Mouse (Mus musculus) embryonic facial prominence, embryonic 14.5 days (tissue): ENCODE measurements around the gene Disp1. TPM values are rescaled to one million over a fixed set of nuclear protein-coding genes. Genes with fewer than 3 reads are reported as not detected.

Source experiments
- ATAC-seq: fragments of 200-750 bp; cut with Nextera tagmentation; 2 replicates; pipeline ENCODE4 v1.8.0; 2017; ENCODE audit warnings: low read depth, moderate number of reproducible peaks, moderate TSS enrichment
- DNase-seq: peaks from one replicate; pipeline ENCODE4 v3.0.0-alpha.2; 2015; ENCODE audit warnings: low spot score
- H3K27ac ChIP-seq: fragments of 300-500 bp; sonication (generic); replicated peaks from 2 replicates; pipeline ENCODE4 v1.5.1; 2014; ENCODE audit warnings: low read depth, mild to moderate bottlenecking, low read length, moderate library complexity
- H3K27me3 ChIP-seq: fragments of 300-500 bp; sonication (generic); replicated peaks from 2 replicates; pipeline ENCODE4 v1.6.1; 2014; ENCODE audit warnings: low read length; ENCODE audit not compliant: control insufficient read depth, insufficient read depth
- H3K36me3 ChIP-seq: fragments of 300-500 bp; sonication (generic); 2 replicates; pipeline ENCODE4 v1.6.1; 2014; ENCODE audit warnings: low read length, mixed read lengths; ENCODE audit not compliant: control insufficient read depth, insufficient read depth
- H3K4me1 ChIP-seq: fragments of 300-500 bp; sonication (generic); 2 replicates; pipeline ENCODE4 v1.6.1; 2014; ENCODE audit warnings: antibody characterized with exemption, low read length; ENCODE audit not compliant: control insufficient read depth, insufficient read depth
- H3K4me2 ChIP-seq: fragments of 300-500 bp; sonication (generic); 2 replicates; pipeline ENCODE4 v1.6.1; 2014; ENCODE audit warnings: low read depth, mild to moderate bottlenecking, low read length, moderate library complexity, mixed read lengths
- H3K4me3 ChIP-seq: fragments of 300-500 bp; sonication (generic); 2 replicates; pipeline ENCODE4 v1.5.1; 2014; ENCODE audit warnings: low read depth, mild to moderate bottlenecking, low read length
- H3K9ac ChIP-seq: fragments of 300-500 bp; sonication (generic); 2 replicates; pipeline ENCODE4 v1.6.1; 2014; ENCODE audit warnings: low read depth, mild to moderate bottlenecking, low read length, moderate library complexity, mixed read lengths
- H3K9me3 ChIP-seq: fragments of 300-500 bp; sonication (generic); 2 replicates; pipeline ENCODE4 v1.6.1; 2016; ENCODE audit warnings: low read length; ENCODE audit not compliant: control insufficient read depth
- WGBS: fragments of 180-500 bp; shearing (Covaris S2); extraction: QIAGEN DNeasy Blood & Tissue Kit; methylation state at CpG from one replicate; pipeline ENCODE4 v1.1.7; 2014; 5-methylcytosine and 5-hydroxymethylcytosine counted together
- polyA plus RNA-seq: library from polyadenylated mRNA; unstranded; fragments of >200 nt; fragmentation: Nextera tagmentation; extraction: Ambion mirVana; gene quantifications from 2 replicates; pipeline ENCODE4 v1.2.1, GENCODE M21; 2014

The Disp1 gene
- polyA plus RNA-seq, result 17.9 and 21.7 TPM in 2 replicates

- WGBS, result 3% methylated on average over 43 of the region's 56 CpGs
- Histone ChIP-seq H3K9ac (peak within 1 kb of the TSS; percentile 95), H3K27me3 (no peaks in the 10 kb centered on the region), H3K4me1 (no peaks in the 10 kb centered on the region), H3K4me2 (peak within 1 kb of the TSS; percentile 71), H3K9me3 (no peaks in the 10 kb centered on the region), H3K4me3 (peak within 1 kb of the TSS; percentile 78), H3K27ac (peak within 1 kb of the TSS; percentile 79; the same call in 1 of the 2 replicates), H3K36me3 (no peaks in the 10 kb centered on the region)
- ATAC-seq (peak; percentile 91), DNase-seq (peak; percentile 91)
Measured at GRCm38 (mm10) chr1:183220796-183221718, at the start of gene Disp1. Disp1 (minus strand) TSS chr1:183221522.

DNA sequence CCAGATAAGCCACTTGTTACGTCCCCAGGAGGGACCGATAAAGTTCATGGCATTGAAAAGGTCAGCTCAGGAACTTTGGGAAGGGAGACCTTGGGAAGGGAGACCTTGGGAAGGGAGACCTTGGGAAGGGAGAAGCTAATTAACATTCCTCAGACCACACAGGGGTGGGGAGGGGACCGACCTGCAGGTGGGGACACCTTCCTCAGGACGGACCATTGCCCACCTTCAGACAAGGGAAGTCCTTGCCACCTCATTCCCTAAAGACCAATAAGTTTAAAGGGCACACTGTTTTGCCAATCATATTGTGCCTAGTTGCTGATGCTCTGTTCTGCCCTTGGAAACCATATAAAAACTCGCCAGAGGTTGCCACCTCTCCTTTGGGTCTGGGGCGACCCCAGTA, 46.3 kb upstream of the Disp1 start:
- no peaks in the 10 kb centered on the region for H3K4me1 ChIP-seq
- no peak for ATAC-seq
- 78% methylated on average over 6 of the region's 6 CpGs for WGBS

GRCm38 (mm10) chr1:183265921-183266467, 44.7 kb upstream of the Disp1 start:
- Histone ChIP-seq H3K27ac (no peak overlapping the region), H3K4me2 (no peak overlapping the region), H3K36me3 (no peaks in the 10 kb centered on the region), H3K9me3 (no peaks in the 10 kb centered on the region), H3K4me3 (no peak overlapping the region), H3K4me1 (no peaks in the 10 kb centered on the region), H3K27me3 (no peaks in the 10 kb centered on the region), H3K9ac (no peak overlapping the region)
- DNase-seq (peak; percentile 9), ATAC-seq (no peak)
- whole genome bisulfite sequencing, result 63% methylated on average over 14 of the region's 14 CpGs

More for the DNA sequence above, 46.3 kb upstream of the Disp1 start:
- Histone ChIP-seq H3K27me3 (no peaks in the 10 kb centered on the region), H3K4me3 (no peak overlapping the region), H3K9me3 (no peaks in the 10 kb centered on the region), H3K27ac (no peak overlapping the region), H3K4me2 (no peak overlapping the region), H3K9ac (no peak overlapping the region), H3K36me3 (no peaks in the 10 kb centered on the region)
- no peak for DNase-seq

DNA sequence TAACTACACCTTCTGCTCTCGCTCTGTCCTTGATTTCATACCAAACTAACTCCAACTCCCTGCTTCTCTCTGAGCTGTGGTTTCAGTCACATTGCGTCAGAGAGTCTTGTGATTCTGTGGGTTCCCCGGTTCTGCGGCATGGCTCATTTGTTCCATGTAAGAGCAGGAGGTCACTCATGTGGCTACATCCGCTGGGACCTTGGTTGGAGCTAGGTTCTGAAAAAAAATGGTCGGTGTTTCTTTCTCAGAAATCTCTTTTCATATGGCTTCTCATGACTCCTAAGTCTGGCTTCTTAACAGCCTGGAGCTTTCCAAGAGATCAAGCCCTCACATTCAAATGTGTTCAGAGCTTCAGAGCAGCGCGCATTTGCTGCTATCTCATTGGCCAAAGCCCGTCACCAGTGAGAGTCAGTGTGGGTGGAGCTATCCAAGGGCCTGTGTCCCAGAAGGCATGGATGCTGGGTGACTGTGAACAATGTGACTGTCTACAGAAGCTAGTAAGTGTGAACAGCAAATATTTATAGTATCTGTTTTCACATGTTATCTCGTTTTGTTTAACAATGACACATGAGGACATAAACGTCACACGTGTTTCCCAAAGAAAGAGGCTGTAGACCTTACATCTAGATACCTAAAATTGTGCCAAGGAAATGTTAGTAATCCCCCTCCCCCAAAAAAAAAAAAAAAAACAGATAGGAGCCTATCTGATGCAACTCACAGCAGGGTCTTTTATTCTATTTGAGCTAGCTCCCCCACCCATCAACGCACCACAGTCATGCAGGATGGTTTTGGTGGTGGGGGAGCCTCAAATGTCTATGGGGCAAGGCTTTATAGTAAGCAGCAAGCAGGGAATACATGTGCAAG, 43.1 kb upstream of the Disp1 start:
- H3K36me3 ChIP-seq, result no peaks in the 10 kb centered on the region
- 76% methylated on average over 13 of the region's 13 CpGs for WGBS
- H3K27ac ChIP-seq, result no peak overlapping the region
- no peak for ATAC-seq
- no peak overlapping the region for H3K4me3 ChIP-seq
- H3K4me1 ChIP-seq, result no peaks in the 10 kb centered on the region
- DNase-seq, result peak; percentile 11
- no peak overlapping the region for H3K9ac ChIP-seq
- H3K4me2 ChIP-seq, result no peak overlapping the region
- H3K9me3 ChIP-seq, result no peaks in the 10 kb centered on the region
- no peaks in the 10 kb centered on the region for H3K27me3 ChIP-seq

GRCm38 (mm10) chr1:183252574-183252973, 31.3 kb upstream of the Disp1 start:
- Histone ChIP-seq H3K27me3 (no peaks in the 10 kb centered on the region), H3K9ac (no peak overlapping the region), H3K27ac (no peak overlapping the region), H3K4me1 (peaks cover 10% of the 10 kb centered on the region), H3K36me3 (no peaks in the 10 kb centered on the region), H3K4me2 (no peak overlapping the region), H3K9me3 (no peaks in the 10 kb centered on the region), H3K4me3 (no peak overlapping the region)
- WGBS, result 53% methylated on average over 10 of the region's 10 CpGs
- DNase-seq, result peak; percentile 33
- no peak for ATAC-seq

GRCm38 (mm10) chr1:183251818-183252217, 30.5 kb upstream of the Disp1 start:
- H3K36me3 ChIP-seq, result no peaks in the 10 kb centered on the region
- no peak overlapping the region for H3K9ac ChIP-seq
- H3K27ac ChIP-seq, result no peak overlapping the region
- WGBS, result 86% methylated on average over 2 of the region's 2 CpGs
- H3K4me3 ChIP-seq, result no peak overlapping the region
- H3K4me1 ChIP-seq, result peaks cover 10% of the 10 kb centered on the region
- no peaks in the 10 kb centered on the region for H3K9me3 ChIP-seq
- DNase-seq (no peak), ATAC-seq (no peak)
- H3K27me3 ChIP-seq, result no peaks in the 10 kb centered on the region
- no peak overlapping the region for H3K4me2 ChIP-seq

DNA sequence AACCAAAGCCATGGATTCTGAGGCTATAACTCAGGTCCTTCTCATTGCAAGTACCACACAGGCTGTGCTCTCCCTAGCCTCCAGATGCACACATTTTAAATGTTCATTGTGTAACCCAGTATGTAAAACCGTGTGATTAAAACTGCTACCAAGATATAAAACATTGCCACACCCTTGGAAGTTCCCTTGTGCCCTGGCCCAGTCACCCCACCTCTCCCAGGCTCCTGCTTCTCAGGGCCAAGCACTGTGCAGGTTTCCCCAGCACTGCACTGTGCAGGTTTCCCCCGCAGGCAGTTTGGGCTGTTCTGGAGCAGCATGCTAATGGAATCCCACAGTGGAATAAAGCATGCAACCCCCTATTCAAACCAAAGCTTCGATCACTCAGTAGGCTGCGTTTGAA, 29.3 kb upstream of the Disp1 start:
- Histone ChIP-seq H3K4me1 (peaks cover 10% of the 10 kb centered on the region), H3K4me3 (no peak overlapping the region), H3K27me3 (no peaks in the 10 kb centered on the region), H3K36me3 (no peaks in the 10 kb centered on the region), H3K9me3 (no peaks in the 10 kb centered on the region), H3K4me2 (no peak overlapping the region), H3K27ac (no peak overlapping the region), H3K9ac (no peak overlapping the region)
- no peak for ATAC-seq
- DNase-seq, result no peak
- 54% methylated on average over 4 of the region's 4 CpGs for WGBS

DNA sequence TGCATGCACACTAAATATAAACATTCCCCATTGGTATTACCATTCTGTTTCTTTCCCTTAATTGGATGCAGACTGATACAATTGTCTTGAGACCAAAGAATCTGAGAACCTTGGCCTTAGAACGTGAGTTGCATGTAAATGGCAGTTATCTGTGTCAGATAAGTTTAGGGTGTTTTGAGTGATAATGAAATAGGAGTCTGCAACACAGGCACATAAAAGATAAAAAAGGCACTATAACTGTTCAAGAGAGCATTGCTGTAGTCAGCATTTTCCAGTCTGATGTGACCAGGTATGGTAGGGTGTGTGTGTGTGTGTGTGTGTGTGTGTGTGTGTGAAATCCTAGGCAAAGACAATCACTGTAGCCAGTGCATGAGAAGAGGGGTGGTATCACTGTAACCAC, 26.8 kb upstream of the Disp1 start:
- WGBS, result 18% methylated on average over 1 of the region's 1 CpGs
- no peaks in the 10 kb centered on the region for H3K27me3 ChIP-seq
- no peaks in the 10 kb centered on the region for H3K36me3 ChIP-seq
- DNase-seq, result no peak
- peaks cover 10% of the 10 kb centered on the region for H3K4me1 ChIP-seq
- H3K4me3 ChIP-seq, result no peak overlapping the region
- H3K4me2 ChIP-seq, result no peak overlapping the region
- peaks cover 5% of the 10 kb centered on the region; the same call in 1 of the 2 replicates for H3K9me3 ChIP-seq
- no peak overlapping the region for H3K27ac ChIP-seq
- no peak for ATAC-seq
- no peak overlapping the region for H3K9ac ChIP-seq
